Mouse (Mus musculus) skeletal muscle tissue, adult 2 months (tissue): ENCODE data around the gene Plekhs1.
"Not testable (repeated sequence)": the region's sequence is repeated elsewhere in the genome, so short reads cannot be mapped to it uniquely, and the experiment has no call there.

Source experiments
- DNase-seq: peaks from one replicate; pipeline ENCODE4 v3.0.0-alpha.2; 2012; ENCODE audit warnings: low read depth, low spot score

Plekhs1 gene

DNA sequence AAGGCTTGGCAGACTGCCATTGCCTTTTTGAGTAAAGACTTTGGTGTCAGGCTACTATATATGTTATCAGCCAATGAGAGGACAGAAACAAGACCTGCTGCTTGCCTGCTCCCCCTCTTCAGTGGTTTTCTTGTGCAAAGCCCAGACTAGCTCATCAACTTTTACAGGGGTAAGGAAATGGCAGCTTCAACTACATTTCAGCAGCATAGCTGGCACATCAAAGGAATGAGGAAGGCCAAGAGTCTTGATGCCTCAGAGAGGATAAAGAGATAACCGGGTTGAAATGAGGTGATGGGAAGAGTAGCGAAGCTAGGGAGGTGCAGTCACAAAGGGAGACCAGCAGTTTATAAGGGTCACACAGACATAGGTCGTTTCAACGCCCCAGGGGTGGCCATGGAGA is 3.9 kb upstream of the Plekhs1 start:
- no peak for DNase-seq

DNA sequence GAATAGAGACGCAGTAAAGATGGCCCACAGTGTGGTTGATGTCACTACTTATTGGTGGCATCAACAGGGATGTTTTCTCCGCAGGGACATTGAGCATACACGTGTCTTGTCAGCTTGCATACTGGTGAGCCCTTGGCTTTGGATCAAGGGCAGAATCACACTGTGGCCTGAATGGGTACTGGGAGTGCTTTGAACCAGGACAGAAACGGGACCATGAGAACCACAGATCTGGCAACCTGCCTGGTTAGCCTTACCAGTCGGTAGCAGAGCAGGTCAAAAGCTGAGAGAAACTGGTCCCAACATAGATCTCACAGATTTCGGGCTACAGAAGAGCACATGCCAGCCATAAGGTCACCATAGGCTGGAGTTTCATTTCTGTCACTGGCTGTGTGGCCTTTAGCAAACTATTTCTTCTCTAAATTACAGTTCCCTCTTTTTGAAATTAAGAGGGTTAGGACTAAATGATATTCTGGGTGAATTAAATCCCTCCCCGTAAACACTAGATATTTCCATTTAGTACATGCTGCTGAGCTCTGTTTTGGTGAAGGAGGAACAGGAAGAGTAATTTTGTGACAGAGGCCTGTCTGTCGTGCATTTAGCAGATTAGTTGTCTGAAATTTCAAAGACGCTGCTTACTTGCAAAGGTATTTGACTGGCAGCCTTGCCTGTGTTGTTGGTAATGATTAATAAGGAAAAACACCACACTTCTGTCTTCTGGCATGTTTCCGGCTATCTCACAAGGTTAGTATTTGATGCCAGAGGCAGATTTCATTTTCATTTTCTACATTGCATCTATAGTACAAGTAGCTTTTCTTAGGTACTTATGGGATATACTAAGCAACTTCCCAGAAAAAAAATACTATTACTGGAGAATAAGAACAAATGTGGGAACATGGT is 2.0 kb upstream of the Plekhs1 start:
- DNase-seq, result no peak

DNA sequence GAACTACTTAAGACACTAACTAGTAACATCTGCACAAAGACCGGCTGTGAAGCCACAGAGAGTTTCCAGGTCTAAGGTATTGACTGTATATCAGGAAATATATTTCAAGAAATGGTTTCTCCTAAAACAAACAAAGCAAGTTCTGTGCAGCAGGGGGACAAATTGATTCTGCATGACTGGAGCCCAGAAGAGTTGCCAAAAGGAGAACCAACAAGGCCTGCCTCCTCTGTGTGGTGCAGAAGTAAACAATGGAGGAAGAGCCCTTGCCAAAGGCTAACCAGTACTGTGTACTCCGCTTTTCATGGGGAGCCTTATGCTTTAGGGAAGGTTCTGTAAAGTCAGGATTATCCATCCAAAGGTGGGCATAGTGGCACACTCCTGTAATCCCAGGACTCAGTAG is 1.2 kb upstream of the Plekhs1 start:
- no peak for DNase-seq

DNA sequence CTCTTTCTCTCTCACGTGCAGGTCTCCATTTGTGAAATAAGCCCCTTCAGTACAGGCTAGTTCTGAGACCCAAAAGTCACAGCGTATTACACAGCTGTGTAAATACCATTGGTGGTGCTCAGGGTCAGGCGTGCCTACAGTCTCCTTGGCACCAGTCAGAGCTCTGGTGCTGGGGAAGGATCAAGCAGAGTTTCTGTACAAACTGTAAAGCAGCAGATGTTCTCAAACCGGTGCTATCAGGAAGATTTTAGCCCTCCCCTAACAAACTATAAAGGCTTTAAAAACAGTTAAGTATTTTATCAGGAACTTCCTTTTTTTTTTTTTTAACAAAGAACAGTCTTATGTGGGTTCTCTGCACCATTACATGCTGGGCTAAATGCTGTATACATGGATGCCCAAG is 1.3 kb downstream of the Plekhs1 start:
- DNase-seq, result no peak

DNA sequence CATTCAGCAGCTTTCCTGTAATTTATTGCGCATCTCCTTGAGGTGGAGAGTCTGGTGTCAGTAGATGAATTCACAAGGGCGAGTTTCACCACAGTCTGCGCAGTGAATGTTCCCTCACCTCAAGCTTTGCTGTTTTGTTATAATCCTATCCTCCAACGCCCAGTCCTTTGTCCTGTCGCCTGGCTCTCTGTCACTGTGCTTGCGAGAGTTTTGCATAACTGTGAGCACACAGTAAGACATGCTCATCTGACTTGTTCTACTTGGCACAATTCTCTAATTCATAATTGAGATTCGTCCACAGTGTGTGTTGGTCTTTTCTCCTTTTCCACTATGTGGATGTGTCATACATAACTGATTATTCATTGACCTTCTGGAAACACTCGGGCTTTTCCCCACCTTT is 5.0 kb downstream of the Plekhs1 start:
- no peak for DNase-seq

DNA sequence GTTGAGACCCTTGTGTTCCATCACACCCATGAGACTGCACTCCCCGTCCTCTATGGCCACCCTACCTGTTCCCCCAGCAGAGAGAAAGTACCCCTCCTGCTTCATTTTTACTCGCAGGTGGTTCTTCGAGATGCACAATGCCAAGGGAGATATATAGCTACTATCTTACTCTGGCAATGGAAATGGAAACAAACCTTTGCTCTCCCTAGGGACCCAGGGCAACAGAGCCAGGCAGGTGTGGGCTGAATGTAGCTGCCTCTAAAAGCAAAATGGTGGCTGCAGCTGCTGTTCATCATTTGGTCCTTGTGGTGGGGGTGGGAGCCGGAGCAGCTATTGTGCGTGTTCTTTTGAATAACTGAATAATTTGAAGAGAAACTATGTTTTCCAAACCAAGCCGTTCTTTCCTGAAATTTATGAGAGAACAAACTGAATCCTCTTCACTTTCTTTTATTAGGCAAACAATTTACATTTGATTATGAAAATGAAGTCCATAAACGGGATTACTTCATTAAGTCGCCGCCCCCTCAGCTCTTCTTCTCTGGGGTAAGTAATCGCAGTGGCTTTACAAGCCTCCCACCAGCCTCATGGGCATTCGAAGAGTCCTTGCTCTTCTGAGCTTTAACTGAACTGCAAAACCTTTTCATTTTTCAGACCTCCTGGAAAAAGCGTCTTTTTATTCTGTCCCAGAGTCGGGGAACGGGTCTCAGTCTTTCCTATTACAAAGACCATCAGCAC is 9.0 kb downstream of the Plekhs1 start:
- DNase-seq, result no peak

DNA sequence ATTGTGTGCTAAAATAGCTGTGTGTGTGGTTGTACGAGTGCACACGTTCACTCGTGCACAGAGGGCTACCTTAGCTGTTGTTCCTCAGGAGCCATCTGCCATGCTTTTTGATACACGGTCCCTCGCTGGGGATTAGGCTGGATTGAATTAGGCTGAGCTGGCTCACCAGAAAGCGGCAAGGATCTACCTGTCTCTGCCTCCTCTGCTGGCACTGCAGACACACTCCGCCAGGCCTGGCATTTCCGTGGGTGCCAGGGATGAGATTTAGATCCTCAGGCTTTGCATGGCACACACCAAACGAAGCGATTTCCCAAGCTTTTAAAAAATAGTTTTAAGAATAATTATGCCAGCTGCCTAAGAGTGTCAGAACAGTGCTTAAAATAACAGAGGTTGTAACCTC is 10.5 kb downstream of the Plekhs1 start:
- DNase-seq, result no peak

DNA sequence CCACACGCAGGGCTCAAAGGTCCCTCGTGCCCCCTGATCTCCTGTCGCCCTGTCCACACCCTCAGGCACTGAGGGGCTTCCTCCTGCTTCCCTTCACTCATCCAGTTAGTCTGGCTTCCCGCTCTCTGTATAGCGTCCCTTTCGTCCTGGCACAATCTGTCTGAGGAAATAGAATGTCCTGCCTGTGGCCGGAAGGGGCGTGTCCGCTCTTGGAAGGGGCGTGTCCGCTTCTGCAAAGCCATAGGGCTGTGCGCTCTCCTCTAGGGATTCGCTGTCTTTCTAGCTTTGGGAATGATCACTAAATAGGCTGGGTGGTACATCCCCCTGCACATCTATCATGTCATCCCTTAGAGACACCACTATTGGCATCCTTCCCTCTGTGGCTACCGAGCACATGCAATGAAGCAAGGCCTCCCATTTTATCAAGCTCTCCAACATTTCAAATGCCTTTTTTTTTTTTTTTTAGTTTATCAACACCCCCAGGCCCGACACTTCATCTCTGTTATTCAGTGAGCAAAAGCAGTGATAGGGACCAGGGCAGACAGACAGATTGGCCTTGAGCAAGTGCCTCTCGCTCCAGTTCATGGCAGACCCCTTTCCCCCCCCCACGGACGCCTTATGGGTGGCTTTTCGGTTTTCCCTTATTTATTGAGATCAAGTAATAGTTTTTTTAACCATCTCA is 13.6 kb downstream of the Plekhs1 start:
- DNase-seq, result no peak

DNA sequence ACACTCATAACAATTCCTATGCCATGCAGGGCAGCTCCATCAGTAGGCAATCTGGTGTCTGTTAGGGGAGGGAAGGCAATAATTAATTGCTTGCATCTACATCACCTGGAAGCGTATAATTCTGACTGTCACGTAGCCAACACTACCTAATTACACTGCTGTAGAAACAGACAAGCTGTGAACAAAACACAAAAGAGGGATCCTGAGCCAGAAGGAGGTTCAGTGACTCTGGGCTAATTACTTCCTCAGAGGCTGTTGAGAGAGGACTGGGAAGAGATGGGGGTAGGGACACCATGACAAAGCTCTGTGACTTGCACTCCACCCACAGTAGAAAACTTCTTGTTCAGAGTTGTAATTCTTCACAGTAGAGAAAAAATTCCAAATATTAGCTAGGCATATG is 15.1 kb downstream of the Plekhs1 start:
- DNase-seq, result no peak

DNA sequence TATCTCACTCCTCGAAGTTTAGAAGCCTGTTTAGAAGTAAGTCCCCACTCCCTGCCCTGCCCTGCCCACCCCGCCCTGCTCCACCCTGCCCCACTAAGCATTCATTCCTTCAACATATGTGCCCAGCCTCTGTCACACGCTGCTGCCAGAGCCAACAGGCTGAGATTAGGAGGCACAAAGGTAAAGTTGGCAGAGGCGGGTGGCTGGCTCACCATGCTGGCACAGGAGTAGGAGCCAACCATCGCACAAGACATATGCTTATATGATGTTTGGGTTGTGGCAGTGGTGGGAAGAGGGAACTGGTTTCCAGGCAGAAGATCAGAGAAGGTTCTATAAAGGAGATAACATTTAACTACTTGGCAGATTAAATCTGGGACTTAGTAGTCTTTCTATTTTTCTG is 15.8 kb downstream of the Plekhs1 start:
- no peak for DNase-seq

DNA sequence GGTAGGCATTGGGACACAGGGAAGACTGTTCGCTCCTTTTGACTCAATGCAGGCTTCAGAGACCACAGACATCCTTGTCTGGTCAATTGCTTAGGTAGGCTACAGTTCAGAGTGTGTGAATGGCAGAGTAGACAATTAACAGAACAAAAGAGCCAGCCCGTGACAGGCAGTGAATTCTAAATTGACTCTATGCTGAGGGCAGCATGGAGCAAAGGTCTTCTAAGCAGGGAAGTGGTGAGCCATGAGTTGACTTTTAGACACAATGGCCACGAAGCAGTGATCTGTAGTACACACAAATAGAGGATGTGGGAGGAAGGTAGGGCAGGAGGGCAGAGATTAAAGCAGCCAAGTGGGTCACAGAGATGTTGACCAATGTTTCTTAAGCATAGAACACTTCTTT is 16.4 kb downstream of the Plekhs1 start:
- no peak for DNase-seq

DNA sequence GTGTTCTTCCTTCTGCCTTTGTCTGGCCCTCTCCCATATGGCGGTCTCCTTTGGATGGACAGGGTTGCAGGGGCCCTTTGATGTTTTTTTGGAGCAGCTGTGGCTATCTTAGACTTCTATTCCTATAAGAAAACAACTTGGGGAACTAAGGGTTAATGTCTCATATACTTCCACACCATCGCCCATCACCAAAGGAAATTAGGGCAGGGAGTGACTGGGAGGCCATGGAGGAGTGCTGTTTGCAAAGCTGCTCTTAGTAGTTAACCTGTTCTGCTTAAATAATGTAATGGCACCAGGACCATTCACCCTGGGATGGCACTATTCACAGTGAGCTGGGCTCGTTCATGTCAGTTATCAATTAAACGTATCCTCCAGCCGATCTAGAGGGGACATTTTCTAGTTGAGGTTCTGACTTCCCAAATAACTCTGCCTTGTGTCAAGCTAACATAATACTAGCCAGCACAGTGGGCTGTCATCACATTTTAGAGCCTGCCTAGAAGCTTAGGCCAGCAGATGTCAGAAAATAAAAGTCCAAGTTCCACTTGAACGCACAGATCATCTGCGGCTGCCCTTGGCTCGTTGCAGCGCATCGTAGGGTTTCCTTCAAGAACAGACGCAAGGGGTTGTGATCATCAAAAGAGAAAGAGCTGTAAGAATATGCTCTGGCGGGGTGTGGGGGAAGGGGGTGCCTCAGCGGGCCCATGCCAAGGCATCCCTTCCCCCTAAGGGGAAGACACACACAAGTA is 23.4 kb downstream of the Plekhs1 start:
- no peak for DNase-seq

DNA sequence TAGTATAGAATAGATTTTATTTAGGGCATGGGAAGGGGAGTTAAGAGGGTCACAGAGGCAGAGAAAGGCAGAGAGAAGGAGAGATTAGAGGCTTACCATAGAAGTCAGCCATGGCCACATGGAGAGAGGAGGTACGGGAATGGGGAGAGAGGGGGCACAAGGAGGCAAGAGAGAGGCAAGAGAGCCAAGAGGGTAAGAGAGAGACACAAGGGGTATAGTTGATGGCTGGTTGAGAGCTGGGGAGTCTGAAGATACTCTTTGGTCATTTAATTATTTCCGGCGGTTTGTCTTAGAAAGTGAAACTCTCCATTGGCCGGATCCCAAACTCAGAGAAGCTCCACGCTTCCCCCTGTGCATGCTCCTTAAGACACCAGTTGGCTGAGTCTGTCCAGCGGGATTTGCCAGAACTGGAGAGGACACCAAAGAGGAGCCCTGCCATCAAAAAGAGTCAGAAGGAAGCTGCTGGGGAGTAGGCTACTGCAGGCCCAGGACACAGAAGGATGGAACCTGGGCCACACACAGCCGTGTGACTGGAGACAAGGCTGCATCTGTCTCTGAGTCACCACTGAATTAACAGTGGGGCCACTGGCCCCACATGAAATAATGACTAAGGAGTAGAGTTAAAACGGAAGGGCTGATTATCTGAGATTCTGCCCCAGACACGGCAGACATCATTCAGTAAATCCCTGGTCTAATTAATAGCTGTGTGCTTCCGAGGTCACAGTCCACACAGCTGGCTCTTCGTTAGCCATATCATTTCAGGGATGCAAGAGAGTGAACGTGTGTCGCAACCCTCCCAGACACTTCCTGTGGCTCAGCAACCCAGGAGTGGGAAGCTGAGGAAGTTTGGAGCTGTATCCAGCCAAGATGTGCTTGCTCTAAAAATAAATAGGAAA is 24.2 kb downstream of the Plekhs1 start:
- peak; percentile 12 for DNase-seq

DNA sequence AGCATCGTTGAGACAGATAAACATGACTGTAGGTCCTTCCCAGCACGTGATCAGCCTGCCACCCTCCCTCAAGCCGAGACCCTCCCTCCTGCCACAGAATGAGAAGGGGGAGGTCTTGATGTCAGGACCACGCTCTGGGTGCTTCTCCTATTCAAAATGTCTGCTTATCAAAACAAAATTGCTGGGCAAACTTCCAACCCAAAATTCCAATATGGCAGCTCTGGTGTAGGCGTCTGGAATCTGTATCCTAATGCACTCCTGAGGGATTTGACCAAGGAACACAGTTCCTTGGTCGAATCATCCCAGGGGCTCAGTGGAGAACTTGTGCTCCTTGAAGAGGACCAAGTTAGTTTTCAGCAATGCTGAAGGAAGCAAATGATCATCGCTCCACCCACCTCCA is 25.5 kb downstream of the Plekhs1 start:
- no peak for DNase-seq

DNA sequence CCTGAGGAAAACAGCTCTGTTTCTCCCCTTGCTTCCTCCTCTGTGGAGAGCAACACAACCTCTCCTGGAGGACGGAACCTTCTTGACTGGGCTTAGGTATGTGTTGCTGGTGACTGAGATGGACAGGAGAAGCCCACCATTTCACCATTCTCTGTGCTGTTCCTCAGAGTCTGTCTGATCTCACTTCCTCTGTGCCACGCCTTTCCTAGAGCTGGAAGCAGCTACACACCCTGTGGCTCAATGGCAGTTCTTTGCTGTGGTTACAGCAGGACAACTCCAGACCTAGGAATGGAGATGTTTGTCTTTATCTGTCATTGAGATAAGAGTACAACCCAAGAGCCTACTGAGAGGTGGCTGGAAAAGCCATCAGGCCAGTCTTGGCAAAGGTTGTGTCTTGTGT is 25.9 kb downstream of the Plekhs1 start:
- DNase-seq, result no peak

DNA sequence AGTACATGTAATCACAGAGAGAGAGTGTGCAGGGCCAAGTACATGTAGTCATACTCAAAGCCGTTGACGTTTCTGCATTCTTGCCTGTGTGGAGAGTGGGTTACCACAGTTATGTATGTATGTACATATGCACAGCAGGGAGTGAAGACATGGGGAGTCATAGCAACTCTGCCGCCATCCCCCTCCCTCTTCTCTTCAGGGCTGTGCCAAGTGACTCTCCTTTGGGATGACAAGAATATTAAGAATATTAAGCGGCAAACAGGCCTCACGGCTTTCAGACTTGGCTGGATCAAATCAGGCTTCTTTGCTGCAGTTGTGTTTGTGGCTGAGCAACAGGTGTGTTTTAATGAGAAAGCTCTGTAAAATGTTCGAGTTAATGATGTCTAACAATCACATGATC is 28.2 kb downstream of the Plekhs1 start:
- no peak for DNase-seq

DNA sequence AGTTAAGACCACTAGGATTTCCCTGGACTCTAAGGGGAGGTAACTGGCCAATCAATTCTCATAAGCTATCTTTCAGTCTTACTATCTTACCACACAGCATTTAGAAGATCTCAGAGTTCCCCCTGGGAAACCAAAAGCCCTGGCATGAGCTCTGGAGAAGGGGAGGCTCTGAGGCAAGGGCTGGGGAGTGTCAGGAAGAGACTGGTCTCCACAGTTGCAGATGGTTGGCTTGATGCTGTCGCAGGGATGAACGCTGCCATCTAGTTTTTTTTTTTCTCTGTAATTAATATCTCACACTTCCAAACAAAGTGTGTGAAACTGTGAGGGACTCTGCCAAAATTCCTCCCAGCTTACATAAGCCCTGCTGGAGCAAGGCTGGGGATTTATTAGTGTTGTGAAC is 32.7 kb downstream of the Plekhs1 start:
- not testable (repeated sequence) for DNase-seq

DNA sequence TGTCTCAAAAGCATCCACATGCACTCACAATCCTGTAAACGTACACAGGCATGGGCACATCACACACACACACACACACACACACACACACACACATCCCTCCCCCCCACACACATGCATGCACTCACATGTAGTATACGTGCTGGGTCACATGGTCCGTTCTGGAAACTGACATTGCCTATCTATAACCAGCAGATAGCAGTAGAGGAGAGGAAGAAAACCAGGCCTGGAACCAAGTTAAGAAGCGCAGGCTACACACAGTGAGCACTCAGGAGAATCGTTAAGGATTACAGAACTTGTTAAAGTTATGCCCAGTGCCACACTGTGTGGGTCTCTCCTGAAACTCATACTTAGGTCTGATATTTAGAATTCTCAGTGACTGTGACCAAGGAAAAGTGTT is 41.6 kb downstream of the Plekhs1 start:
- not testable (repeated sequence) for DNase-seq

DNA sequence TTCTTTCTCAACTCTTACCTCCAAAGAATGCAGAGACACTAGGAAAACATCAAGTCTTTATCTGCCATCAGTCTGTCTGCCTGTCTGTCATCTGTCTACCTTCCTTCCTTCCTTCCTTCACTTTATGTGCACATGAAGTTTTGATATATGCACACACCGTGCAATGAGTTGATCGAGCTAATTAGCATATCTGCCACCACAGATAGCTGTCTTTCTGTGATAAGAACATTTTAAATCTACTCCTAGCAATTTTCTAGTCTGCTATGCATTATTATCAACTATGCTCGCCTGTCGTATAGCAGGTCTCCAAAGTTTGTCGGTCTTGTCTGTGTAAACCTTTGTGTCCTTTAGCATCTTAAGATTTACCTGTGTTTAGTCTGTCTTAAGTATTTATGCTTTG is 42.1 kb downstream of the Plekhs1 start:
- not testable (repeated sequence) for DNase-seq

DNA sequence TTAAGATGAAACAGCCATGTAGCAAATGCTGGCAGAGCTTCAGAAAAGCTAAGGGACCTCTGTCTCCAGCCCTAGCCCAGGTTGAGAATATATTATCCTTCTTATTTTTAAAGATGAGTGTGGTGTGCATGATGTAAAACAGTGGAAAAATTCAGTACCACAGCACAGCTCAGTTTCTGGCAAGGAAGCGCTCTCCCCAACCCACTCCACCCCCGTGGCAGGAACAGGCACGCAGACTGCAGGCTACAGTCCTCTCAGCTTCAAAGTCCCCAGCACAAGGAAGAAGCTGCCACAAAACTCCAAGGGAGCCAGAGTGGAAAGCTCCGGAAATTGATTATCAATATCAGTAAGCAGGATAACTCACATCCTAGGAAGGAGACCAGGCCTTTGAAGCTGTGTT is 49.8 kb downstream of the Plekhs1 start:
- not testable (repeated sequence) for DNase-seq

DNA sequence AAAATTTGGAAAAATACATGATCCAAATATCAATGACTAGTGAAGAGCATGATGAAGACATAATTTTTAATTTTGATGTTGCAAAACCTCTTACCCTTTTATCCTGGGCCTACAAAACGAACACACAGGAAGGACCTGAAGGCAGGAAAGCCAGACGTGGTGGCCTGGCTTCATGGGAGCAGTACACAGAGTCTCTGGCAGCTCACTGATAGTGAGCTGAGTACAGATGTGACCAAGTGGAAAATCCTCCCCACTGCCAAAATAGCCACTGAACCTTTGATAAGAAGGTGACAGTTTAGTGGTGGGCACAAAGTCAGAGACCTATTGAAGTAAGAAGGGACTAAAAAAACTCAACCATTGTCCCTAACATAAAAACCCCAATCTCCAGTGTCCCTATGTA is 52.1 kb downstream of the Plekhs1 start:
- DNase-seq, result not testable (repeated sequence)
